Mouse (Mus musculus) hindbrain, embryonic 13.5 days (tissue): ENCODE results near the gene Flad1. TPM values are rescaled to one million over a fixed set of nuclear protein-coding genes. Genes with fewer than 3 reads are reported as not detected.
A peak's percentile ranks its signal among the peaks of the same experiment; 100 is the strongest.

Experiments used
- ATAC-seq: fragments of 200-750 bp; cut with Nextera tagmentation; 2 replicates; pipeline ENCODE4 v1.8.0; 2017; ENCODE audit warnings: moderate TSS enrichment; ENCODE audit not compliant: low FRiP score
- H3K27ac ChIP-seq: fragments of 300-500 bp; sonication (generic); 2 replicates; pipeline ENCODE4 v1.5.1; 2015; ENCODE audit warnings: inconsistent platforms, mild to moderate bottlenecking, moderate library complexity
- H3K27me3 ChIP-seq: fragments of 300-500 bp; sonication (generic); 2 replicates; pipeline ENCODE4 v1.6.1; 2015; ENCODE audit warnings: mild to moderate bottlenecking, inconsistent platforms
- H3K36me3 ChIP-seq: fragments of 300-500 bp; sonication (generic); 2 replicates; pipeline ENCODE4 v1.6.1; 2015; ENCODE audit warnings: mild to moderate bottlenecking, inconsistent platforms
- H3K4me1 ChIP-seq: fragments of 300-500 bp; sonication (generic); replicated peaks from 2 replicates; pipeline ENCODE4 v1.6.1; 2015; ENCODE audit warnings: inconsistent platforms
- H3K4me2 ChIP-seq: fragments of 300-500 bp; sonication (generic); 2 replicates; pipeline ENCODE4 v1.6.1; 2015; ENCODE audit warnings: inconsistent platforms, mild to moderate bottlenecking, moderate library complexity
- H3K4me3 ChIP-seq: fragments of 300-500 bp; sonication (generic); 2 replicates; pipeline ENCODE4 v1.5.1; 2015; ENCODE audit warnings: mild to moderate bottlenecking, inconsistent platforms
- H3K9ac ChIP-seq: fragments of 300-500 bp; sonication (generic); 2 replicates; pipeline ENCODE4 v1.6.1; 2015; ENCODE audit warnings: mild to moderate bottlenecking, inconsistent platforms
- H3K9me3 ChIP-seq: fragments of 300-500 bp; sonication (generic); 2 replicates; pipeline ENCODE4 v1.6.1; 2016; ENCODE audit warnings: inconsistent platforms
- WGBS: fragments of 180-500 bp; shearing (Covaris S2); methylation state at CpG from one replicate; pipeline ENCODE4 v1.1.7; 2015; 5-methylcytosine and 5-hydroxymethylcytosine counted together
- polyA plus RNA-seq: library from polyadenylated mRNA; unstranded; fragments of >200 nt; fragmentation: Nextera tagmentation; extraction: Ambion mirVana; gene quantifications from 2 replicates; pipeline ENCODE4 v1.2.1, GENCODE M21; 2015

The Flad1 gene
- 38.5 and 39.3 TPM in 2 replicates for polyA plus RNA-seq

DNA sequence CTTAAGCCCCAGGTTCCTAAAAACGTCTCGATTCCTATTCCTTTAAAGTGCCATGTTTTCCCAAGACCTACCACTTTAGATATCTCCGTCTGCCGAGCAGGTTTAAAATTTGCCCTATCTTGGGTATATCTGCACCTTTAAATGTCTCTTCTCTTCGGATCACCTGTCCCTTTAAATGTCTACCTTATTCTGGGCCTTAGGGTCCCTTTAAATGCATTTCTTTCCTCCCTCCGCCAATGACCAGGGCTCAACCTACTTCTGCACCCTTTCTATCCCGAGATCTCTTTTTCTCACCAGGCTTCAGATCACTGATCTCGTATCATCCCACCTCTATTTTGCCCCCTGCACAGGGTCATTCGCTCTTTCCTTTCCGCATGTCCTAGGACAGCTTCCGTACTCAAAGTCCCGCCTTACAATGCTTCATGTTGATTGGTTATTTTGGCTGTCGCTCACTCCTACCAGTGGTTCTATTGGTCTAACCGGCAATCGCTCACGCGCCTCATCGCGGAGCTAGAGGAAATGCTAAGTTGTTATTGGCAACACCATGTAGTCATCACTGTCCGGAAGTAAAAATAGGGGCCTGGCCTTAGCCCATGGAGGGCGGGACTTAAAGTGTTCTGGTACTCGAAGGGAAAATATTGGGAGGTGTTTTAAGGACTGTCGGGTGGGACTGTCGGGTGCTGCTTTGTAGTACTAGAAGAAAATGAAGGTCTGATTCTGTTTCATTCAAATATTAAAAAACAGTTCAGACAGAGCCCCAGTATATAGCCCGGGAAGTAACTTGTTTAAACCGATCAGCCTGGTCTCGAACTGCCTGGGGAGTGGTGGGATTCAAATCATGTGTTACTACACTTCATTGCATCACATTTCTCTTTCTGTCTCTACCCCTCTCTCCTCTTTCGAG is at the start of gene Flad1:
TSS of gene Flad1 (minus strand) at position 381 of the 904 bp plus-strand sequence.
- H3K4me2 ChIP-seq: peak within 1 kb of the TSS; percentile 69
- peak within 1 kb of the TSS; percentile 78 for H3K27ac ChIP-seq
- H3K9me3 ChIP-seq: no peaks in the 10 kb centered on the region
- H3K9ac ChIP-seq: peak within 1 kb of the TSS; percentile 72
- peak; percentile 100 for ATAC-seq
- WGBS: 8% methylated on average over 28 of the region's 28 CpGs
- H3K36me3 ChIP-seq: peaks cover 46% of the 10 kb centered on the region
- H3K4me3 ChIP-seq: peak within 1 kb of the TSS; percentile 47
- no peaks in the 10 kb centered on the region for H3K27me3 ChIP-seq
- peaks cover 34% of the 10 kb centered on the region for H3K4me1 ChIP-seq

- Histone ChIP-seq H3K27me3 (no peaks in the 10 kb centered on the region), H3K9me3 (no peaks in the 10 kb centered on the region), H3K36me3 (peaks cover 19% of the 10 kb centered on the region), H3K4me1 (peaks cover 26% of the 10 kb centered on the region), H3K27ac (peak overlapping the region; percentile 92), H3K4me3 (peak overlapping the region; percentile 60), H3K4me2 (peak overlapping the region; percentile 71), H3K9ac (peak overlapping the region; percentile 85)
- ATAC-seq: peak; percentile 92
- WGBS: 2% methylated on average over 34 of the region's 36 CpGs
These were observed 47.5 kb upstream of the Flad1 start for GRCm38 (mm10) chr3:89458965-89459807.

GRCm38 (mm10) chr3:89458372-89458964 is 46.8 kb upstream of the Flad1 start:
- WGBS: 46% methylated on average over 13 of the region's 13 CpGs
- no peaks in the 10 kb centered on the region for H3K27me3 ChIP-seq
- H3K9me3 ChIP-seq: no peaks in the 10 kb centered on the region
- H3K4me2 ChIP-seq: peak overlapping the region; percentile 71
- peak overlapping the region; percentile 92 for H3K27ac ChIP-seq
- H3K4me1 ChIP-seq: peaks cover 26% of the 10 kb centered on the region
- peak overlapping the region; percentile 60 for H3K4me3 ChIP-seq
- no peak overlapping the region for H3K9ac ChIP-seq
- peak; percentile 23 for ATAC-seq
- peaks cover 16% of the 10 kb centered on the region for H3K36me3 ChIP-seq

- no peak overlapping the region for H3K4me2 ChIP-seq
- H3K9me3 ChIP-seq: no peaks in the 10 kb centered on the region
- H3K27me3 ChIP-seq: no peaks in the 10 kb centered on the region
- 36% methylated on average over 10 of the region's 10 CpGs for WGBS
- ATAC-seq: no peak
- H3K36me3 ChIP-seq: peaks cover 8% of the 10 kb centered on the region
- H3K4me1 ChIP-seq: peaks cover 32% of the 10 kb centered on the region
- H3K9ac ChIP-seq: no peak overlapping the region
- no peak overlapping the region for H3K27ac ChIP-seq
- no peak overlapping the region for H3K4me3 ChIP-seq
These were observed 45.3 kb upstream of the Flad1 start for GRCm38 (mm10) chr3:89456726-89457665.

- H3K9me3 ChIP-seq: no peaks in the 10 kb centered on the region
- H3K36me3 ChIP-seq: no peaks in the 10 kb centered on the region
- H3K9ac ChIP-seq: no peak overlapping the region
- no peak overlapping the region for H3K4me2 ChIP-seq
- H3K27ac ChIP-seq: no peak overlapping the region
- no CpG with 5 or more reads among the region's 1 CpGs for WGBS
- ATAC-seq: no peak
- H3K27me3 ChIP-seq: no peaks in the 10 kb centered on the region
- peaks cover 29% of the 10 kb centered on the region for H3K4me1 ChIP-seq
- no peak overlapping the region for H3K4me3 ChIP-seq
These were observed 44.2 kb upstream of the Flad1 start for GRCm38 (mm10) chr3:89455786-89456285.

DNA sequence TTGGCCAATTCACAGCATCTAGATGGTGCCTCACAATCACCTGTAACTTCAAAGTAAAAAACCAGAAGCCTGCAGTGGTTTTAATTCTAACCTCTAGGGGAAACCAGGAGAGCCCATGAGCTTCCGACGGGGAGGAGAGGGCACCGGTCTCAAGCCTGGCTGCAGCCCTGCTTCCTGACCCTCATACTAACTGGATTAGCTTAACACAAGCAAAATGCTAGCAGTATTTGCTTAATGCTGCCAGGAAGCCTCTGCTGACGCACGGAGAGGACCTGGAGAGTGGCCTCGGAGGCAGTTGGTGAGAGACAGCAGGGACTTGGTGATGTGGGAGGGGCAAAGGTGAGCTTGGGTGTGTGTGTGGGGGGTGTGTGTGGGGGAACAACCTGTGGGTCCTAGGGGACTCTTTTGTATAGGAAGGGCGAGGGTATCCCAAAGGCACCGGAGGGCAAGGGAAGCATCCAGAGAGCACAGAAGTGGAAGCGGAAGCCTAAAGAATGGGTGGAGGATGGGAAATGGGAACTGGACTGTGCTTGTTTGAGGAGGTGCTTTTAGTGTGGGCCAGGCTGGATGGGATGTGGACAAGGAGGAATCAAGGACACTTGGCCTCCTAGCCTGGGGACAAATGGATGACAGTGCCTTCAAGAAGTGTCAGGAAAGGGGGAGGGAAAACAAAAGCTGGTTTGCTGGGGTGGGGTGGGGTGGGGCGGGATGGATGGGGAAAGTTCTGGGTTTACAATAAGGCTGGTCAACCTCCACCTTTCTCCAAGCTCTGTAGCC is 42.9 kb upstream of the Flad1 start, which contains the start of gene Pmvk:
TSS of gene Pmvk (plus strand) at position 141 of the 777 bp plus-strand sequence.
- Histone ChIP-seq H3K27ac (no peak within 1 kb of the TSS), H3K4me3 (no peak within 1 kb of the TSS), H3K36me3 (no peaks in the 10 kb centered on the region), H3K4me1 (peaks cover 17% of the 10 kb centered on the region), H3K4me2 (no peak within 1 kb of the TSS), H3K9me3 (no peaks in the 10 kb centered on the region), H3K9ac (no peak within 1 kb of the TSS), H3K27me3 (no peaks in the 10 kb centered on the region)
- 67% methylated on average over 10 of the region's 10 CpGs for WGBS
- no peak for ATAC-seq

GRCm38 (mm10) chr3:89451916-89452315 is 40.2 kb upstream of the Flad1 start:
- H3K9ac ChIP-seq: peak overlapping the region; percentile 10; the same call in 1 of the 2 replicates

GRCm38 (mm10) chr3:89449541-89449940 is 37.9 kb upstream of the Flad1 start:
- H3K9ac ChIP-seq: no peak overlapping the region
- no peaks in the 10 kb centered on the region for H3K27me3 ChIP-seq
- no peak overlapping the region for H3K4me2 ChIP-seq
- no peaks in the 10 kb centered on the region for H3K9me3 ChIP-seq
- no peak overlapping the region for H3K4me3 ChIP-seq
- H3K36me3 ChIP-seq: no peaks in the 10 kb centered on the region
- no peak overlapping the region for H3K27ac ChIP-seq
- peak; percentile 70 for ATAC-seq
- WGBS: 35% methylated on average over 7 of the region's 7 CpGs
- peaks cover 11% of the 10 kb centered on the region; the same call in 1 of the 2 replicates for H3K4me1 ChIP-seq

More at GRCm38 (mm10) chr3:89451916-89452315, 40.2 kb upstream of the Flad1 start:
- peak overlapping the region; percentile 30; the same call in 1 of the 2 replicates for H3K27ac ChIP-seq
- no peaks in the 10 kb centered on the region for H3K36me3 ChIP-seq
- WGBS: 94% methylated on average over 1 of the region's 1 CpGs
- no peak overlapping the region for H3K4me2 ChIP-seq
- no peaks in the 10 kb centered on the region for H3K9me3 ChIP-seq
- no peak overlapping the region for H3K4me3 ChIP-seq
- no peaks in the 10 kb centered on the region for H3K27me3 ChIP-seq
- H3K4me1 ChIP-seq: peaks cover 11% of the 10 kb centered on the region; the same call in 1 of the 2 replicates
- ATAC-seq: no peak

DNA sequence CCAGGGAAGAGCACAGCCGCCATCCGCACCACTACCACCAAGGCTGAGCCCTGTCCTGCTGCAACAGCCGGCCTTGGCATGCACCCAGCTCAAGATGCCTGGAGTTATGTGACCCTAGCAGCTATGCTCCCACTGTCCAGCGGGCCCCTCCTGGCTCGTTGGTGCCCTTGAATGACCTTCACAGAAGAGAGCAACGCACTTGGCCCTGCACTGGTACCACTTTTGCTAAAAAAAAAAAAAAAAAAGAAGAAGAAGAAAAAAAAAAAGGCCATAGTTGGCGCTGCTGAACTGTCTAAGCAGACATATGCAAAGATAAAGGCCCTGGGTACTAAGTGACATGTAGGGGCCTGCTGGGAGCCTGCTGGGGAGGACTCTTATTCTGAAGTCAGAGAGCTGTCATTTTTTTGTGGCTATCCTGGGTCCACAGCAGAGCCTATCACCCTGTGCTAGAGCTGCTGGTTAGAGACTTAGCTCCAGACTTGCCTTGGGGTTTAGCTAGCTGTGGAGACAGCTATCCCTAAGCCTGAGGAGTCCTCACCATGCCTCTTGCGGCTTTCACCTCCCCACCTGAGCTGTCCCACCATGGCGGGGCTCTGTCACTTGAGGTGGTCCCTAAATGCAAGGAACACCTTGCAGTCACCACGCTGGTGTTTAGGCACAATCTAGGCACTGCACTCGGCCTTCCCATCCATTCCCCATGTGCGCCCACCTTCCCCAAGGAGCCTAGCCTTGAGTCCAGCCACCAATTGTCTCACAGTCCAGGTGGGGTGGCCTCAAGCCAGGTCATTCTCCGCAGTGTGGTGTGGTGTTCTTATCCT is 37.3 kb upstream of the Flad1 start:
- H3K4me2 ChIP-seq: no peak overlapping the region
- peak; percentile 19; the same call in 1 of the 2 replicates for ATAC-seq
- no peaks in the 10 kb centered on the region for H3K9me3 ChIP-seq
- WGBS: 67% methylated on average over 13 of the region's 13 CpGs
- no peak overlapping the region for H3K4me3 ChIP-seq
- no peak overlapping the region for H3K27ac ChIP-seq
- H3K36me3 ChIP-seq: no peaks in the 10 kb centered on the region
- H3K9ac ChIP-seq: 0 out of 2 replicates have a peak overlapping the region, but pooled peaks have one; percentile 31
- H3K4me1 ChIP-seq: peaks cover 11% of the 10 kb centered on the region; the same call in 1 of the 2 replicates
- H3K27me3 ChIP-seq: no peaks in the 10 kb centered on the region

DNA sequence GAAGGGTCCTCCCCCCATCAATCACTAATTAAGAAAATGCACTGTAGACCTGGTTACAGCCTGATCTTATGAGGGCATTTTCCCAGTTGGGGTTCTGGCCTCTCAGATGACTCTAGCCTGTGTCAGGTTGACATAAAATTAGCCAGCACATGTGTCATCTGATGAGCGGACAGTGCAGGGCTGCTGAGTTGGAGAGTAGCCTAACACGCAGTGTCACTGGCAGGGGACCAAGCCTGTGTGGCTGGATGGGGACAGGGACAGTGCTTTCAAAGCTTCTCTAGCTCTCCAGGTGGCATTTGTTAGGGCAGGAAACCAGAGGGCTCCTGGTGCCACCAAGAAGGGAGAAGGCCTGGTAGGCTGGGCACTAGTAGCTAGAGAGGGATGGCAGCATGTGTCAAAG is 29.0 kb upstream of the Flad1 start:
- Histone ChIP-seq H3K9ac (no peak overlapping the region), H3K4me2 (no peak overlapping the region), H3K9me3 (no peaks in the 10 kb centered on the region), H3K27ac (no peak overlapping the region), H3K36me3 (no peaks in the 10 kb centered on the region), H3K4me1 (peaks cover 17% of the 10 kb centered on the region), H3K27me3 (no peaks in the 10 kb centered on the region), H3K4me3 (no peak overlapping the region)
- no peak for ATAC-seq
- 92% methylated on average over 2 of the region's 2 CpGs for WGBS
